Mouse (Mus musculus) ES-E14 (cell line): Measurements from ENCODE around the gene Sdha.

Experiments
- CHD2 ChIP-seq: IDR thresholded peaks from 2 replicates; pipeline ENCODE4 v1.6.1; 2014; ENCODE audit warnings: mild to moderate bottlenecking, low read depth, low read length, inconsistent platforms
- HCFC1 ChIP-seq: IDR thresholded peaks from 2 replicates; pipeline ENCODE4 v1.6.1; 2012; ENCODE audit warnings: low read length, inconsistent platforms, borderline replicate concordance; ENCODE audit not compliant: insufficient read depth
- MAFK ChIP-seq: IDR thresholded peaks from 2 replicates; pipeline ENCODE4 v1.6.1; 2014; ENCODE audit warnings: mild to moderate bottlenecking, low read depth, low read length, inconsistent platforms; ENCODE audit not compliant: insufficient read depth
- ZC3H11A ChIP-seq: IDR thresholded peaks from 2 replicates; pipeline ENCODE4 v1.6.1; 2012; ENCODE audit warnings: low read depth, mild to moderate bottlenecking, inconsistent platforms, low read length, borderline replicate concordance
- ZNF384 ChIP-seq: IDR thresholded peaks from 2 replicates; pipeline ENCODE4 v1.6.1; 2012; ENCODE audit warnings: low read depth, low read length, inconsistent platforms

DNA sequence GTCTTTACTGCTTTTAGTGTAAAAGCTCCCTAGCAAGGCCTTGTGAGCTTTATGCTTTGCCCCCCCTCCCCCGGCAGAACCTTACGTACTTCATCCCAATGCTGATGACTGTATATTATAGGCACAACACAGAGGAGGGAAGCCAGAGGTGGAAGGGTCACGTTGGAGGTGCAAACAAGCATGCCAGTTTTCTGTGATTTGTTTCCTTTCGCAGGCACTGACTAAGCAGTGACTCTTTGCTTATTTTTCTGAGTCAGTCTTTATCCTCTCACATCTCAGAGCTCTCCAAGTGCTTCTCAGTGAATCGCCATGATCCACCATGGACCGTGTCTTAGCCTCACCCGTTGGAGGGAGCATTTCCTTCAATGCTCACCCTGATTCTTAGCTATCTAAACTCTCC, 53.7 kb downstream of the Sdha start:
- TF ChIP-seq MAFK (no peak), ZC3H11A (no peak), HCFC1 (no peak), ZNF384 (no peak), CHD2 (no peak)
